Mouse (Mus musculus) CH12.LX (cell line): ENCODE measurements around the gene S100b. TPM values are rescaled to one million over a fixed set of nuclear protein-coding genes. Genes with fewer than 3 reads are reported as not detected.

ENCODE experiments used
- DNase-seq: peaks from one replicate; pipeline ENCODE4 v3.0.0-alpha.2; 2013; ENCODE audit errors: extremely low read depth
- H3K27ac ChIP-seq: 2 replicates; pipeline ENCODE4 v1.5.1; 2012; ENCODE audit warnings: low read depth, mild to moderate bottlenecking, control low read depth, moderate library complexity; ENCODE audit not compliant: insufficient read depth
- H3K27me3 ChIP-seq: replicated peaks from 2 replicates; pipeline ENCODE3; 2012; ENCODE audit warnings: inconsistent platforms
- H3K36me3 ChIP-seq, 2 experiments: replicated peaks in 1 of 2; 2 replicates each; pipeline versions ENCODE3 to v1.6.1; 2012; ENCODE audit warnings: inconsistent platforms in 1 of 2, low read length in 1 of 2, mild to moderate bottlenecking in 1 of 2, mixed read lengths in 1 of 2, moderate library complexity in 1 of 2; ENCODE audit not compliant: control insufficient read depth in 1 of 2, insufficient read depth in 1 of 2
- H3K4me1 ChIP-seq, 2 experiments: 2 replicates each; pipeline ENCODE4 v1.6.1; 2012; ENCODE audit warnings: inconsistent platforms in 1 of 2, moderate library complexity in 1 of 2; ENCODE audit not compliant: insufficient read depth in 2 of 2, control insufficient read depth in 1 of 2
- H3K4me2 ChIP-seq: 2 replicates; pipeline ENCODE4 v1.6.1; 2012; ENCODE audit warnings: low read depth, mild to moderate bottlenecking, control low read depth; ENCODE audit not compliant: poor library complexity, insufficient read depth, severe bottlenecking
- H3K4me3 ChIP-seq, 3 experiments: fragments of 150-350 bp in 1 of 3; sonication (generic) in 1 of 3; replicated peaks in 1 of 3; 2 replicates each; pipeline versions ENCODE3 to v1.5.1; 2011 to 2012; ENCODE audit warnings: low read depth in 2 of 3, low read length in 2 of 3, mild to moderate bottlenecking in 2 of 3, moderate library complexity in 2 of 3, control low read depth in 1 of 3, improper control_type of control experiment in 1 of 3, inconsistent platforms in 1 of 3, mixed read lengths in 1 of 3; ENCODE audit not compliant: poor library complexity in 1 of 3
- H3K79me2 ChIP-seq: replicated peaks from 2 replicates; pipeline ENCODE4 v1.6.1; 2012; ENCODE audit warnings: mild to moderate bottlenecking, moderate library complexity; ENCODE audit not compliant: control insufficient read depth, poor library complexity, insufficient read depth, severe bottlenecking; ENCODE audit errors: extremely low read depth
- H3K9ac ChIP-seq: 2 replicates; pipeline ENCODE4 v1.6.1; 2012; ENCODE audit warnings: low read depth, mild to moderate bottlenecking, control low read depth, moderate library complexity; ENCODE audit not compliant: insufficient read depth
- H3K9me3 ChIP-seq: replicated peaks from 2 replicates; pipeline ENCODE3; 2012; ENCODE audit warnings: low read length, inconsistent platforms, mixed read lengths
- BHLHE40 ChIP-seq: IDR thresholded peaks from 2 replicates; pipeline ENCODE4 v1.6.1; 2011; ENCODE audit warnings: mild to moderate bottlenecking, low read depth, low read length, improper control_type of control experiment
- CHD1 ChIP-seq: IDR thresholded peaks from 2 replicates; pipeline ENCODE4 v1.6.1; 2012; ENCODE audit warnings: low read depth, low read length, improper control_type of control experiment, inconsistent platforms
- CTCF ChIP-seq, 2 experiments: IDR thresholded peaks in 1 of 2; conservative IDR thresholded peaks in 1 of 2; 2 replicates each; pipeline ENCODE4 v1.5.1; 2011 to 2012; ENCODE audit warnings: low read depth in 2 of 2, low read length in 2 of 2, improper control_type of control experiment in 1 of 2, inconsistent platforms in 1 of 2, mild to moderate bottlenecking in 1 of 2, moderate library complexity in 1 of 2
- E2F4 ChIP-seq: IDR thresholded peaks from 2 replicates; pipeline ENCODE4 v1.6.1; 2011; ENCODE audit warnings: low read depth, low read length, improper control_type of control experiment; ENCODE audit not compliant: insufficient replicate concordance
- ELF1 ChIP-seq: IDR thresholded peaks from 2 replicates; pipeline ENCODE4 v1.6.1; 2014; ENCODE audit warnings: low read depth, mild to moderate bottlenecking, inconsistent platforms, low read length, improper control_type of control experiment
- GABPA ChIP-seq: IDR thresholded peaks from 2 replicates; pipeline ENCODE4 v1.6.1; 2012; ENCODE audit warnings: low read depth, low read length, improper control_type of control experiment, inconsistent platforms; ENCODE audit not compliant: insufficient replicate concordance
- HCFC1 ChIP-seq: IDR thresholded peaks from 2 replicates; pipeline ENCODE4 v1.6.1; 2012; ENCODE audit warnings: low read depth, mild to moderate bottlenecking, inconsistent platforms, low read length, improper control_type of control experiment
- IRF4 ChIP-seq: IDR thresholded peaks from 2 replicates; pipeline ENCODE4 v1.6.1; 2014; ENCODE audit warnings: low read depth, mild to moderate bottlenecking, inconsistent platforms, low read length, improper control_type of control experiment
- JUND ChIP-seq: conservative IDR thresholded peaks from 2 replicates; pipeline ENCODE4 v1.6.1; 2011; ENCODE audit warnings: low read depth, low read length, improper control_type of control experiment
- KAT2A ChIP-seq: IDR thresholded peaks from 2 replicates; pipeline ENCODE4 v1.6.1; 2012; ENCODE audit warnings: low read length, improper control_type of control experiment, inconsistent platforms; ENCODE audit not compliant: insufficient replicate concordance
- MAX ChIP-seq: IDR thresholded peaks from 2 replicates; pipeline ENCODE4 v1.6.1; 2011; ENCODE audit warnings: low read length, improper control_type of control experiment
- MAZ ChIP-seq: IDR thresholded peaks from 2 replicates; pipeline ENCODE4 v1.6.1; 2012; ENCODE audit warnings: low read depth, mild to moderate bottlenecking, inconsistent platforms, low read length, improper control_type of control experiment, moderate library complexity
- MXI1 ChIP-seq: IDR thresholded peaks from 2 replicates; pipeline ENCODE4 v1.6.1; 2011; ENCODE audit warnings: mild to moderate bottlenecking, low read depth, low read length, improper control_type of control experiment
- POLR2A ChIP-seq: IDR thresholded peaks from 2 replicates; pipeline ENCODE4 v1.6.1; 2011; ENCODE audit warnings: low read depth, mild to moderate bottlenecking, improper control_type of control experiment, low read length
- RAD21 ChIP-seq: IDR thresholded peaks from 2 replicates; pipeline ENCODE4 v1.6.1; 2011; ENCODE audit warnings: low read depth, mild to moderate bottlenecking, low read length, improper control_type of control experiment, moderate library complexity
- RCOR1 ChIP-seq: conservative IDR thresholded peaks from 2 replicates; pipeline ENCODE4 v1.6.1; 2012; ENCODE audit warnings: low read depth, mild to moderate bottlenecking, inconsistent platforms, low read length, improper control_type of control experiment
- SIN3A ChIP-seq: IDR thresholded peaks from 2 replicates; pipeline ENCODE4 v1.6.1; 2012; ENCODE audit warnings: low read length, improper control_type of control experiment, inconsistent platforms
- SMC3 ChIP-seq: IDR thresholded peaks from 2 replicates; pipeline ENCODE4 v1.6.1; 2011; ENCODE audit warnings: low read depth, low read length, improper control_type of control experiment
- UBTF ChIP-seq: IDR thresholded peaks from 2 replicates; pipeline ENCODE4 v1.6.1; 2012; ENCODE audit warnings: low read depth, mild to moderate bottlenecking, inconsistent platforms, low read length, improper control_type of control experiment, moderate library complexity
- USF1 ChIP-seq: IDR thresholded peaks from 2 replicates; pipeline ENCODE4 v1.6.1; 2014; ENCODE audit warnings: low read depth, mild to moderate bottlenecking, inconsistent platforms, low read length, improper control_type of control experiment
- USF2 ChIP-seq: conservative IDR thresholded peaks from 2 replicates; pipeline ENCODE4 v1.6.1; 2011; ENCODE audit warnings: low read depth, low read length, improper control_type of control experiment
- ZKSCAN1 ChIP-seq: IDR thresholded peaks from 2 replicates; pipeline ENCODE4 v1.6.1; 2012; ENCODE audit warnings: low read depth, inconsistent platforms, low read length, improper control_type of control experiment, borderline replicate concordance
- ZNF384 ChIP-seq: IDR thresholded peaks from 2 replicates; pipeline ENCODE4 v1.6.1; 2012; ENCODE audit warnings: low read depth, low read length, improper control_type of control experiment, inconsistent platforms
- dilution Hi-C: fragments of 300-500 bp; cut with MboI; formaldehyde crosslinking; loops from 2 replicates; pipeline ENCODE4 v1.14.3; 2020; ENCODE audit warnings: low sequenced_read_pairs; ENCODE audit not compliant: extremely low pct_unique_long_range_greater_than_20kb, extremely low pct_ligation_motif_present
- in situ Hi-C: fragments of 300-500 bp; cut with MboI; formaldehyde crosslinking; loops from 3 replicates; pipeline ENCODE4 v1.14.3; 2019; ENCODE audit warnings: low sequenced_read_pairs, low pct_ligation_motif_present, low pct_unique_long_range_greater_than_20kb, mixed read lengths
- polyA plus RNA-seq: library from polyadenylated mRNA; unstranded; fragments of >175 nt; gene quantifications from 2 replicates; pipeline ENCODE4 v1.2.1, GENCODE M21; 2012; ENCODE audit warnings: low read depth; ENCODE audit not compliant: insufficient read length
- total RNA-seq, 2 experiments: library from RNA; depleted of rRNA; stranded (reverse); fragments of 300-350 nt in 1 of 2; fragments of >200 nt in 1 of 2; gene quantifications; 2 replicates each; pipeline ENCODE4 v1.2.3; 2012 to 2014

S100b gene
- total RNA-seq (2012; rRNA removed) (not detected in 2 replicates), total RNA-seq (2014; rRNA removed) (not detected in 2 replicates), polyA plus RNA-seq (not detected in 2 replicates)

DNA sequence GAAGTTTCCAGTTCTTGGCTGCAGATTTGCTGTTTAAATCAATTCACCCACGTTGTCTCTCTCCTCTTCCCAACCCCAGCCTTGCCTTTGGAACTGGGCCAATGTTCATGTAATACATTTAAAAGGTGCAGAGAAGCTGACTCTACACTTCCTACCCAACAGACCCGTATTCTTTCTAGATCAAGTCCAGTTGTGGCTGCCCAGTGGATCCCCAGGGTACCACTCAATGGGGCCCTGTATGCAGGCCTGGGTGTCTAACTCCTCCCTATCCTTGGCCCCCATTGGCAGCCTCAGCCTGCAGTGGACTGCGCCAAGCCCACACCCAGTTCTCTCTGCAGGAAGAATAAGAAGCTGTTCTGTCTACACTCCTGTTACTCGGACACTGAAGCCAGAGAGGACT lies at the start of gene S100b:
Gene S100b (plus strand): TSS at position 318 of the 400 bp plus-strand sequence.
- no peaks in the 10 kb centered on the region for H3K27me3 ChIP-seq
- TF ChIP-seq MAX: no peak
- TF ChIP-seq KAT2A: no peak
- TF ChIP-seq, all 38 proteins: peak for 0
- Histone ChIP-seq H3K4me3 (no peak within 1 kb of the TSS), H3K4me1 (peaks cover 0 to 6% of the 10 kb centered on the region in 2 experiments; a peak in 2 of 4 replicates), H3K4me2 (no peak within 1 kb of the TSS), H3K27ac (no peak within 1 kb of the TSS), H3K36me3 (no peaks in the 10 kb centered on the region), H3K9ac (no peak within 1 kb of the TSS), H3K9me3 (no peaks in the 10 kb centered on the region), H3K79me2 (no peaks in the 10 kb centered on the region)
- in situ Hi-C loops (no loop called here), dilution Hi-C loops (no loop called here)
- DNase-seq: no peak

GRCm38 (mm10) chr10:76207262-76207796 lies 46.3 kb upstream of the S100b start:
- H3K36me3 ChIP-seq: peaks cover 7 to 32% of the 10 kb centered on the region in 2 experiments
- H3K27ac ChIP-seq: no peak overlapping the region
- dilution Hi-C loops: no loop called here
- no peak overlapping the region for H3K9ac ChIP-seq
- no peaks in the 10 kb centered on the region for H3K9me3 ChIP-seq
- H3K4me1 ChIP-seq: 0 out of 4 replicates have a peak, but pooled peaks cover 0 to 4% of the 10 kb centered on the region in 2 experiments
- H3K4me3 ChIP-seq: no peak overlapping the region
- no peaks in the 10 kb centered on the region for H3K27me3 ChIP-seq
- TF ChIP-seq CHD1 (no peak), SIN3A (no peak), UBTF (no peak), USF2 (no peak), GABPA (no peak), RCOR1 (no peak), MXI1 (no peak), POLR2A (no peak), IRF4 (no peak), MAX (no peak), USF1 (no peak)
- H3K4me2 ChIP-seq: no peak overlapping the region
- no peaks in the 10 kb centered on the region for H3K79me2 ChIP-seq
- DNase-seq: no peak
- in situ Hi-C loops: loop anchor here (10.0 kb wide), 3 partner anchors 83 to 323 kb away; no protein-coding TSS in a partner anchor

DNA sequence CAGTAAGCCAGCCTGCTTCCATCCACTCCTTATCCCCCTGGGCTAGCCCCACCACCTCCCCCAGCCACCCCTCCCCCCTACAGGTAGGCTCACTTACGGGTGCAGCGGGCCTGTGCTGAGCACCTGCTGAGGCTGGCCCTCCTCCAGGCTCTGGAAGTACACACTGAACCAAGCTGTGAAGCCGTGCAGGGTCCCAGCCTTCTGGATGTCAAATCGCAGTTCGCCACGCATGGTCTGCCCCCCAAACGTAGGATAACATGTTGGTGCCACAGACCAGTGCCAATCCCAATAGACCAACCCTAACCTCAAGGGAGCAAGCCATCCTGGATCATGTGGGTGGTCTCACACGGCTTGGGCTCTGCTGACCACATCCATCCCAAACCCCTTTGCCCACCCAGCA lies 44.4 kb upstream of the S100b start:
- no peaks in the 10 kb centered on the region for H3K4me1 ChIP-seq
- no peaks in the 10 kb centered on the region for H3K79me2 ChIP-seq
- in situ Hi-C loops: loop anchor here (10.0 kb wide), 3 partner anchors 84 to 324 kb away; no protein-coding TSS in a partner anchor
- H3K9ac ChIP-seq: no peak overlapping the region
- dilution Hi-C loops: no loop called here
- no peak for TF ChIP-seq RCOR1
- TF ChIP-seq UBTF: no peak
- TF ChIP-seq RAD21: no peak
- TF ChIP-seq JUND: no peak
- TF ChIP-seq ELF1: no peak
- TF ChIP-seq BHLHE40: no peak
- no peak for TF ChIP-seq USF2
- TF ChIP-seq MXI1: no peak
- no peak for TF ChIP-seq CTCF (conservative IDR thresholded peaks at IDR 0.05 in 1 of 2, IDR thresholded peaks at IDR 0.05 in 1 of 2; ENCODE audit: low read depth in 2 of 2, low read length in 2 of 2)
- TF ChIP-seq CHD1: no peak
- no peak for TF ChIP-seq ZNF384
- TF ChIP-seq ZKSCAN1: no peak
- TF ChIP-seq KAT2A: no peak
- no peak for TF ChIP-seq MAZ
- no peak for TF ChIP-seq SIN3A
- no peak for TF ChIP-seq HCFC1
- TF ChIP-seq E2F4: no peak
- TF ChIP-seq SMC3: no peak
- TF ChIP-seq, all 38 proteins: peak for 0
- Histone ChIP-seq H3K27me3 (no peaks in the 10 kb centered on the region), H3K9me3 (peaks cover 2% of the 10 kb centered on the region), H3K27ac (no peak overlapping the region), H3K36me3 (peaks cover 7 to 36% of the 10 kb centered on the region in 2 experiments), H3K4me2 (no peak overlapping the region), H3K4me3 (no peak overlapping the region)
- DNase-seq: no peak
